Mouse (Mus musculus): ENCODE measurements around the gene Plcl1.

Gene Plcl1

GRCm38 (mm10) chr1:55405272-55406022 lies at the start of gene Plcl1:
TSS of gene Plcl1 (plus strand) at chr1:55405921.
- peak; percentile 83 for DNase-seq (ENCODE audit: low read depth, low spot score)

- no peak for DNase-seq (ENCODE audit: low read depth, low spot score)
Observed at GRCm38 (mm10) chr1:55362634-55363033, 43.1 kb upstream of the Plcl1 start.

GRCm38 (mm10) chr1:55363044-55363565 lies 42.6 kb upstream of the Plcl1 start, which contains the start of gene Boll:
TSS of gene Boll (minus strand) at chr1:55363469.
- peak; percentile 54 for DNase-seq (ENCODE audit: low read depth, low spot score)

GRCm38 (mm10) chr1:55363586-55363985 lies 42.1 kb upstream of the Plcl1 start:
- peak; percentile 26 for DNase-seq (ENCODE audit: low read depth, low spot score)

GRCm38 (mm10) chr1:55372626-55373025 lies 33.1 kb upstream of the Plcl1 start:
- DNase-seq (ENCODE audit: low read depth, low spot score): no peak

GRCm38 (mm10) chr1:55380527-55380926 lies 25.2 kb upstream of the Plcl1 start:
- DNase-seq (ENCODE audit: low read depth, low spot score): no peak

GRCm38 (mm10) chr1:55383114-55383773 lies 22.5 kb upstream of the Plcl1 start:
- peak; percentile 68 for DNase-seq (ENCODE audit: low read depth, low spot score)

- no peak for DNase-seq (ENCODE audit: low read depth, low spot score)
Observed at GRCm38 (mm10) chr1:55399891-55400290, 5.8 kb upstream of the Plcl1 start.

GRCm38 (mm10) chr1:55404439-55404838 lies 1.3 kb upstream of the Plcl1 start:
- DNase-seq (ENCODE audit: low read depth, low spot score): peak; percentile 65

GRCm38 (mm10) chr1:55406023-55406413 lies 297 bp downstream of the Plcl1 start:
- peak; percentile 48 for DNase-seq (ENCODE audit: low read depth, low spot score)

GRCm38 (mm10) chr1:55406531-55407375 lies 1.0 kb downstream of the Plcl1 start:
- no peak for DNase-seq (ENCODE audit: low read depth, low spot score)

- DNase-seq (ENCODE audit: low read depth, low spot score): no peak
Observed at GRCm38 (mm10) chr1:55410670-55411069, 4.9 kb downstream of the Plcl1 start.

- no peak for DNase-seq (ENCODE audit: low read depth, low spot score)
Observed at GRCm38 (mm10) chr1:55411079-55411478, 5.4 kb downstream of the Plcl1 start.

- no peak for DNase-seq (ENCODE audit: low read depth, low spot score)
Observed at GRCm38 (mm10) chr1:55412569-55412968, 6.8 kb downstream of the Plcl1 start.

GRCm38 (mm10) chr1:55413534-55413933 lies 7.8 kb downstream of the Plcl1 start:
- no peak for DNase-seq (ENCODE audit: low read depth, low spot score)

- no peak for DNase-seq (ENCODE audit: low read depth, low spot score)
Observed at GRCm38 (mm10) chr1:55418968-55419367, 13.2 kb downstream of the Plcl1 start.

- DNase-seq (ENCODE audit: low read depth, low spot score): no peak
Observed at GRCm38 (mm10) chr1:55427607-55428006, 21.9 kb downstream of the Plcl1 start.

GRCm38 (mm10) chr1:55429051-55429450 lies 23.3 kb downstream of the Plcl1 start:
- DNase-seq (ENCODE audit: low read depth, low spot score): no peak

GRCm38 (mm10) chr1:55429708-55430107 lies 24.0 kb downstream of the Plcl1 start:
- no peak for DNase-seq (ENCODE audit: low read depth, low spot score)

GRCm38 (mm10) chr1:55430587-55430986 lies 24.9 kb downstream of the Plcl1 start:
- no peak for DNase-seq (ENCODE audit: low read depth, low spot score)

- DNase-seq (ENCODE audit: low read depth, low spot score): no peak
Observed at GRCm38 (mm10) chr1:55436589-55436988, 30.9 kb downstream of the Plcl1 start.

GRCm38 (mm10) chr1:55437095-55437494 lies 31.4 kb downstream of the Plcl1 start:
- DNase-seq (ENCODE audit: low read depth, low spot score): no peak
